22 mouse cellular contexts compared by ENCODE assay signal in genomic region chr10:111452426-111452825, GRCm38 (mm10). TPM values are rescaled to one million over a fixed set of nuclear protein-coding genes. Genes with fewer than 3 reads are reported as not detected.
DNase-seq lines count a peak whose midpoint lies in the region; ATAC-seq and TF ChIP-seq lines count a peak whose summit lies in the region.
"Had no signal": no experiment of that assay in that cellular context is flagged by ENCODE, and none has a peak within 500 bp of the region (broad histone marks: within the 10 kb centered on the region; RNA-seq: fewer than 3 reads in every experiment).

No protein-coding gene starts in this region.

- TF ChIP-seq RAD21 in MEL (IDR thresholded peaks at IDR 0.05; ENCODE audit: low read depth, low read length): no peak

- H3K9ac ChIP-seq in heart, embryonic 12.5 days: no peak overlapping the region
- no peak overlapping the region for H3K9ac ChIP-seq in midbrain, embryonic 11.5 days (ENCODE audit: low read length)
- H3K9ac ChIP-seq in midbrain, postnatal 0 days (replicated peaks; ENCODE audit: low read length, poor library complexity, severe bottlenecking): no peak overlapping the region
- no peak overlapping the region for H3K9ac ChIP-seq in MEL (ENCODE audit: control insufficient read depth, low read depth, low read length, poor library complexity, severe bottlenecking)

- no peak overlapping the region for H3K4me3 ChIP-seq in heart, embryonic 12.5 days
- H3K4me3 ChIP-seq in midbrain, embryonic 11.5 days (ENCODE audit: low read depth, low read length): no peak overlapping the region
- no peak overlapping the region for H3K4me3 ChIP-seq in midbrain, postnatal 0 days (ENCODE audit: low read depth, low read length)
- no peak overlapping the region for H3K4me3 ChIP-seq in MEL (ENCODE audit: control insufficient read depth in 1 of 2, insufficient read depth in 1 of 2, low read depth in 2 of 2, low read length in 2 of 2)

- H3K4me1 ChIP-seq in heart, embryonic 12.5 days (replicated peaks): no peaks in the 10 kb centered on the region
- no peaks in the 10 kb centered on the region for H3K4me1 ChIP-seq in midbrain, embryonic 11.5 days (ENCODE audit: control insufficient read depth, insufficient read depth, low read length)
- no peaks in the 10 kb centered on the region for H3K4me1 ChIP-seq in midbrain, postnatal 0 days (ENCODE audit: insufficient read depth, low read length)
- H3K4me1 ChIP-seq in MEL (ENCODE audit: control insufficient read depth in 1 of 2, insufficient read depth in 2 of 2, low read length in 2 of 2): peaks cover 13 to 30% of the 10 kb centered on the region in 2 experiments

- H3K79me2 ChIP-seq in MEL (ENCODE audit: control insufficient read depth, insufficient read depth, low read length, poor library complexity): no peaks in the 10 kb centered on the region

- no peaks in the 10 kb centered on the region for H3K27me3 ChIP-seq in heart, embryonic 12.5 days (replicated peaks)
- no peaks in the 10 kb centered on the region for H3K27me3 ChIP-seq in midbrain, embryonic 11.5 days (ENCODE audit: control insufficient read depth, insufficient read depth, low read length)
- H3K27me3 ChIP-seq in midbrain, postnatal 0 days (ENCODE audit: insufficient read depth, low read length): no peaks in the 10 kb centered on the region
- H3K27me3 ChIP-seq in MEL (ENCODE audit: control insufficient read depth in 1 of 2, insufficient read depth in 2 of 2, low read length in 2 of 2): no peaks in the 10 kb centered on the region
- H3K27me3 ChIP-seq: CH12.LX had no signal

- H3K9me3 ChIP-seq in heart, embryonic 12.5 days (replicated peaks): no peaks in the 10 kb centered on the region
- no peaks in the 10 kb centered on the region for H3K9me3 ChIP-seq in midbrain, embryonic 11.5 days (ENCODE audit: control insufficient read depth, low read length)
- H3K9me3 ChIP-seq in midbrain, postnatal 0 days (ENCODE audit: low read length): no peaks in the 10 kb centered on the region
- no peaks in the 10 kb centered on the region for H3K9me3 ChIP-seq in MEL (replicated peaks; ENCODE audit: insufficient read depth, low read length)
- H3K9me3 ChIP-seq: G1E had no signal

- no peak for TF ChIP-seq CTCF in midbrain, postnatal 0 days (IDR thresholded peaks at IDR 0.05)
- TF ChIP-seq CTCF in MEL (IDR thresholded peaks at IDR 0.05 in 2 of 3, conservative IDR thresholded peaks at IDR 0.05 in 1 of 3; ENCODE audit: control insufficient read depth in 1 of 3, insufficient read depth in 1 of 3, low read depth in 2 of 3, low read length in 3 of 3, poor library complexity in 1 of 3, severe bottlenecking in 1 of 3): no peak

- H3K27ac ChIP-seq in heart, embryonic 12.5 days (ENCODE audit: poor library complexity, severe bottlenecking): no peak overlapping the region
- H3K27ac ChIP-seq in midbrain, embryonic 11.5 days (ENCODE audit: low read depth, low read length): no peak overlapping the region
- no peak overlapping the region for H3K27ac ChIP-seq in midbrain, postnatal 0 days (ENCODE audit: low read depth, low read length)
- peak overlapping the region; percentile 37 for H3K27ac ChIP-seq in MEL (ENCODE audit: control insufficient read depth, low read depth, low read length)

- DNase-seq in heart, adult 11 months: peak; percentile 77
- DNase-seq in midbrain, embryonic 11.5 days (ENCODE audit: low spot score, missing footprints): peak; percentile 65
- no peak for DNase-seq in midbrain, postnatal 0 days (ENCODE audit: low spot score)
- no peak for DNase-seq in MEL (ENCODE audit: low read depth, low spot score)
- no peak for DNase-seq in cerebellum, postnatal 14 days
- DNase-seq: adrenal gland, adult 2 months; adrenal gland, adult 8-10 months; adrenal gland, postnatal 10 days; adrenal gland, postnatal 14 days; adrenal gland, postnatal 25 days; adrenal gland, postnatal 36 days; B cell, adult 2 months; cerebellum, adult 11 months; cerebellum, adult 11-12 months; cerebellum, adult 18-20 months; cerebellum, adult 2 months had no signal

- H3K36me3 ChIP-seq in heart, embryonic 12.5 days: no peaks in the 10 kb centered on the region
- H3K36me3 ChIP-seq in midbrain, embryonic 11.5 days (ENCODE audit: control insufficient read depth, insufficient read depth, low read length): no peaks in the 10 kb centered on the region
- no peaks in the 10 kb centered on the region for H3K36me3 ChIP-seq in midbrain, postnatal 0 days (ENCODE audit: insufficient read depth, low read length)
- peaks cover 0 to 25% of the 10 kb centered on the region in 2 experiments; a peak in 2 of 4 replicates for H3K36me3 ChIP-seq in MEL (ENCODE audit: control insufficient read depth in 1 of 2, insufficient read depth in 2 of 2, low read length in 2 of 2)
- H3K36me3 ChIP-seq: G1E had no signal

- H3K4me2 ChIP-seq in heart, embryonic 12.5 days: no peak overlapping the region
- no peak overlapping the region for H3K4me2 ChIP-seq in midbrain, embryonic 11.5 days
- no peak overlapping the region for H3K4me2 ChIP-seq in midbrain, postnatal 0 days (ENCODE audit: low read depth, low read length, poor library complexity, severe bottlenecking)

- no peak for TF ChIP-seq POLR2A in MEL (IDR thresholded peaks at IDR 0.05; ENCODE audit: control insufficient read depth in 1 of 2, insufficient read depth in 1 of 2, low read depth in 1 of 2, low read length in 2 of 2, poor library complexity in 1 of 2)

- WGBS in heart, embryonic 12.5 days: 84% methylated on average over 11 of the region's 11 CpGs
- 92% methylated on average over 11 of the region's 11 CpGs for WGBS in midbrain, embryonic 11.5 days
- 89% methylated on average over 11 of the region's 11 CpGs for WGBS in midbrain, postnatal 0 days

- no peak for TF ChIP-seq EP300 in MEL (IDR thresholded peaks at IDR 0.05; ENCODE audit: low read depth in 1 of 2, low read length in 2 of 2)

- no peak for ATAC-seq in heart, embryonic 12.5 days (ENCODE audit: insufficient number of reproducible peaks, low FRiP score)
- no peak for ATAC-seq in midbrain, embryonic 11.5 days (ENCODE audit: low FRiP score)
- no peak for ATAC-seq in midbrain, postnatal 0 days (ENCODE audit: low FRiP score)
- ATAC-seq: activated CD4-positive, CD25-positive, alpha-beta regulatory T cell, adult 4 months; CD4-positive, CD25-positive, alpha-beta regulatory T cell, adult 4 months; Patski had no signal

TF ChIP-seq in MEL, 35 proteins besides CTCF, POLR2A, EP300 and RAD21:
- TF ChIP-seq POLR2AphosphoS2 (IDR thresholded peaks at IDR 0.05; ENCODE audit: low read length) (no peak), MEF2A (IDR thresholded peaks at IDR 0.05; ENCODE audit: extremely low read depth, insufficient replicate concordance, low read depth, low read length, poor library complexity, severe bottlenecking) (no peak), GATA1 (IDR thresholded peaks at IDR 0.05; ENCODE audit: low read depth, low read length) (no peak), ZC3H11A (IDR thresholded peaks at IDR 0.05; ENCODE audit: low read depth, low read length) (no peak), GABPA (IDR thresholded peaks at IDR 0.05; ENCODE audit: low read depth, low read length) (no peak), ELF1 (IDR thresholded peaks at IDR 0.05; ENCODE audit: low read depth, low read length) (no peak), USF1 (IDR thresholded peaks at IDR 0.05; ENCODE audit: low read depth, low read length) (no peak), MAX (IDR thresholded peaks at IDR 0.05; ENCODE audit: low read length) (no peak), CHD2 (IDR thresholded peaks at IDR 0.05; ENCODE audit: low read length) (no peak), ZKSCAN1 (IDR thresholded peaks at IDR 0.05; ENCODE audit: low read depth, low read length) (no peak), KAT2A (conservative IDR thresholded peaks at IDR 0.05; ENCODE audit: low read depth, low read length) (no peak), POLR2AphosphoS5 (IDR thresholded peaks at IDR 0.05; ENCODE audit: borderline replicate concordance, low read depth, low read length) (no peak), MYC (IDR thresholded peaks at IDR 0.05; ENCODE audit: low read depth, low read length) (no peak), E2F4 (IDR thresholded peaks at IDR 0.05; ENCODE audit: borderline replicate concordance, low read depth, low read length) (no peak), MYB (IDR thresholded peaks at IDR 0.05; ENCODE audit: low read depth, low read length) (no peak), NELFE (IDR thresholded peaks at IDR 0.05; ENCODE audit: low read depth, low read length) (no peak)

RNA-seq across cellular contexts. Expression of gene Nap1l1, which starts 20.6 kb away (rescaled TPM):
- polyA plus RNA-seq in heart, embryonic 12.5 days (2016; fragmentation: Nextera tagmentation; extraction: Ambion mirVana): 166 and 167 TPM in 2 replicates
- 447 and 449 TPM in 2 replicates for polyA plus RNA-seq in midbrain, embryonic 11.5 days (2014; fragmentation: Nextera tagmentation; extraction: Ambion mirVana)
- 57.1 and 83.3 TPM in 2 replicates for total RNA-seq in midbrain, postnatal 0 days (2014; rRNA removed)
- 160 and 171 TPM in 2 replicates for polyA plus RNA-seq in midbrain, postnatal 0 days (2015; fragmentation: Nextera tagmentation; extraction: Ambion mirVana)
- total RNA-seq in MEL (2012; rRNA removed): 183 and 220 TPM in 2 replicates
- 100 to 1,000 TPM; 296 to 591 TPM for polyA plus RNA-seq in MEL (2012; ENCODE audit: insufficient read depth in 1 of 2, insufficient read length in 2 of 2, low read depth in 1 of 2, low replicate concordance in 2 of 2, missing spikeins in 1 of 2)

RNA-seq across cellular contexts. Expression of gene Phlda1, which starts 53.7 kb away (rescaled TPM):
- polyA plus RNA-seq in heart, embryonic 12.5 days (2016; fragmentation: Nextera tagmentation; extraction: Ambion mirVana): 19.8 and 24.6 TPM in 2 replicates
- 13.0 and 13.1 TPM in 2 replicates for polyA plus RNA-seq in midbrain, embryonic 11.5 days (2014; fragmentation: Nextera tagmentation; extraction: Ambion mirVana)
- total RNA-seq in midbrain, postnatal 0 days (2014; rRNA removed): 6.8 and 7.0 TPM in 2 replicates
- polyA plus RNA-seq in midbrain, postnatal 0 days (2015; fragmentation: Nextera tagmentation; extraction: Ambion mirVana): 32.6 and 32.9 TPM in 2 replicates
- total RNA-seq in MEL (2012; rRNA removed): 0.27 and 0.39 TPM in 2 replicates
- 1 to 10 TPM in 1 of 2 experiments, not detected in 1; 3.4 TPM for polyA plus RNA-seq in MEL (2012; ENCODE audit: insufficient read depth in 1 of 2, insufficient read length in 2 of 2, low read depth in 1 of 2, low replicate concordance in 2 of 2, missing spikeins in 1 of 2)

Comparison
In these comparisons a context has a peak if more than half of its experiments do, and no peak if none do; other contexts are left out.
1. DNase-seq: peak in heart, adult 11 months (single experiment) and midbrain, embryonic 11.5 days (single experiment); none in midbrain, postnatal 0 days (single experiment), MEL (single experiment) and cerebellum, postnatal 14 days (0 of 2).